Mouse (Mus musculus) embryonic facial prominence, embryonic 11.5 days (tissue): ENCODE data around the gene Cnot1. TPM values are rescaled to one million over a fixed set of nuclear protein-coding genes. Genes with fewer than 3 reads are reported as not detected.

ENCODE experiments used
- ATAC-seq: fragments of 200-750 bp; cut with Nextera tagmentation; replicated peaks from 2 replicates; pipeline ENCODE4 v1.8.0; 2017; ENCODE audit warnings: low read depth; ENCODE audit not compliant: insufficient number of reproducible peaks, low FRiP score, low TSS enrichment
- DNase-seq: peaks from one replicate; pipeline ENCODE4 v3.0.0-alpha.2; 2015; ENCODE audit warnings: low spot score
- H3K27ac ChIP-seq: fragments of 300-500 bp; sonication (generic); replicated peaks from 2 replicates; pipeline ENCODE4 v1.5.1; 2014; ENCODE audit warnings: mild to moderate bottlenecking, low read depth, low read length, control low read depth
- H3K27me3 ChIP-seq: fragments of 300-500 bp; sonication (generic); 2 replicates; pipeline ENCODE4 v1.6.1; 2014; ENCODE audit warnings: mild to moderate bottlenecking, low read length, moderate library complexity, mixed read lengths; ENCODE audit not compliant: control insufficient read depth, insufficient read depth
- H3K36me3 ChIP-seq: fragments of 300-500 bp; sonication (generic); replicated peaks from 2 replicates; pipeline ENCODE4 v1.6.1; 2014; ENCODE audit warnings: low read depth, mild to moderate bottlenecking, low read length, moderate library complexity, mixed read lengths; ENCODE audit not compliant: control insufficient read depth, insufficient read depth
- H3K4me1 ChIP-seq: fragments of 300-500 bp; sonication (generic); 2 replicates; pipeline ENCODE4 v1.6.1; 2014; ENCODE audit warnings: low read length, mixed read lengths; ENCODE audit not compliant: control insufficient read depth, insufficient read depth
- H3K4me2 ChIP-seq: fragments of 300-500 bp; sonication (generic); 2 replicates; pipeline ENCODE4 v1.6.1; 2014; ENCODE audit warnings: low read depth, mild to moderate bottlenecking, control low read depth, low read length, moderate library complexity
- H3K4me3 ChIP-seq: fragments of 300-500 bp; sonication (generic); 2 replicates; pipeline ENCODE4 v1.5.1; 2014; ENCODE audit warnings: low read depth, low read length, control low read depth
- H3K9ac ChIP-seq: fragments of 300-500 bp; sonication (generic); replicated peaks from 2 replicates; pipeline ENCODE4 v1.6.1; 2014; ENCODE audit warnings: mild to moderate bottlenecking, control low read depth, low read length
- H3K9me3 ChIP-seq: fragments of 300-500 bp; sonication (generic); replicated peaks from 2 replicates; pipeline ENCODE4 v1.6.1; 2016; ENCODE audit warnings: mild to moderate bottlenecking, low read length, inconsistent platforms, mixed read lengths; ENCODE audit not compliant: control insufficient read depth
- WGBS: fragments of 180-500 bp; shearing (Covaris S2); extraction: QIAGEN DNeasy Blood & Tissue Kit; methylation state at CpG from one replicate; pipeline ENCODE4 v1.1.7; 2014; 5-methylcytosine and 5-hydroxymethylcytosine counted together
- polyA plus RNA-seq: library from polyadenylated mRNA; unstranded; fragments of >200 nt; fragmentation: Nextera tagmentation; extraction: Ambion mirVana; gene quantifications from 2 replicates; pipeline ENCODE4 v1.2.1, GENCODE M21; 2014

Cnot1 gene
- polyA plus RNA-seq, 1 experiment from 2014 or later: 119 TPM

DNA sequence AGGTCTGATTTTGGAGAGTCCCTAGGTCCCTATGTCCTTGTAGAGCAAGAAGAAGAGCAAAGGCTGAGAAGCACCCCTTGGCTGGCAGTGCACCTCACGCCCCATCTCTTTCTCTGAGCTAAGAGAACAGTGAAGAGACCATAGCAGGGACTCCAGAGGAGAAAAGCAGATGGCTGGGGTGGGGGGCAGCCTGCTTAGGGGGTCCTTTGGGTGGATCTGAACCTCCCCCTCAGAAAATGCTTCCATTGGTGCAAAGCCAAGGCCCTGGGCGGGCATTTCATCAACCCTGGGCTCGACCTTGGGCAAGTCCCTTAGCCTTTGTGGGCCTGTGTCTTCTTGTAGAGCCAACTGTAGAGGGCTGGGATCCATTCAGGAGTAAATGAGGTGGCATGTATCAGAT is 102.7 kb downstream of the Cnot1 start:
- ATAC-seq: no peak
- no peaks in the 10 kb centered on the region for H3K27me3 ChIP-seq
- no peak overlapping the region for H3K9ac ChIP-seq
- DNase-seq: no peak
- H3K4me2 ChIP-seq: no peak overlapping the region
- H3K4me1 ChIP-seq: no peaks in the 10 kb centered on the region
- H3K27ac ChIP-seq: no peak overlapping the region
- no peaks in the 10 kb centered on the region for H3K36me3 ChIP-seq
- H3K9me3 ChIP-seq: no peaks in the 10 kb centered on the region
- 88% methylated on average over 3 of the region's 3 CpGs for WGBS
- no peak overlapping the region for H3K4me3 ChIP-seq

DNA sequence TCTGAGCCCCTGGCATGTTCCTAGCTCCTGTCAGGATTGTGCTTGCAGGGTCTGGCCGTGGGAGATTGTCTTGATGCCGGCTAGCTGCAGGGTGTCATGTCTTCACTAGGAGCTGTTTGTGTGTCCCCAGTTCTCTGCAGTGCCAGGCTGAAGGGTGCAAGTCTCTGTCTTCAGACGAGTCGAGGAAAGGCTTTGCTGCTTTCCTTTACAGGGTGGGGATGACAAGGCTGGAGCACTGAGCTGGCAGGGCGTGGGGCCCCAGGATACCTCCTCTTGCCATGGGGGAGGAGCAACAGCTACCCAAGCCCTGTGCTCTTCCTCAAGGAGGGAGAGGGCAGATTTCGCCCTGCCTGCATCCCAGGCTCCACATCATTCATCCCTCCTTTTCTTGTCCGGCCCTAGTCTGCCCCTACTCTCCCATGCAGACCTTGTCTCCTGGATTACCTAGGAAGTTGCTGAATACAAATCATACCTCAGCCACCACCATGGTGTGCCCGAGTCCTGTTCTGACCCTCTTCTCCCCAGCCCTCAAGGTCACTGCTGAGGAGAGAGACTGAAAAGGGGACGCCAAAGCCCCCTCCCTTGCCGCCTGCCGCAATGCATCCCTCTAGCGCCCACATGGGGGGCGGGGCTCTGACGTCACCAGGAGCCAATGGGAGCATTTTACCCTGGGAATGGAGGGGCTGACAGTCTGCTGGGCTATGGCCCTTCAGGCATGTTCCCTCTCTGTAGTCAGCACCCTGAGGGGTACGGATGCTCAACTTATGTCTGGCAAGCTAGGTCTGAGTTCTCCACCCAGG is 103.6 kb downstream of the Cnot1 start:
- H3K4me2 ChIP-seq: peak overlapping the region; percentile 88
- no peaks in the 10 kb centered on the region for H3K9me3 ChIP-seq
- H3K9ac ChIP-seq: peak overlapping the region; percentile 59
- no peaks in the 10 kb centered on the region for H3K4me1 ChIP-seq
- H3K27me3 ChIP-seq: no peaks in the 10 kb centered on the region; the same call in 1 of the 2 replicates
- H3K4me3 ChIP-seq: peak overlapping the region; percentile 61
- no peaks in the 10 kb centered on the region for H3K36me3 ChIP-seq
- 3% methylated on average over 15 of the region's 15 CpGs for WGBS
- DNase-seq: peak; percentile 79
- ATAC-seq: peak; percentile 20
- H3K27ac ChIP-seq: no peak overlapping the region

DNA sequence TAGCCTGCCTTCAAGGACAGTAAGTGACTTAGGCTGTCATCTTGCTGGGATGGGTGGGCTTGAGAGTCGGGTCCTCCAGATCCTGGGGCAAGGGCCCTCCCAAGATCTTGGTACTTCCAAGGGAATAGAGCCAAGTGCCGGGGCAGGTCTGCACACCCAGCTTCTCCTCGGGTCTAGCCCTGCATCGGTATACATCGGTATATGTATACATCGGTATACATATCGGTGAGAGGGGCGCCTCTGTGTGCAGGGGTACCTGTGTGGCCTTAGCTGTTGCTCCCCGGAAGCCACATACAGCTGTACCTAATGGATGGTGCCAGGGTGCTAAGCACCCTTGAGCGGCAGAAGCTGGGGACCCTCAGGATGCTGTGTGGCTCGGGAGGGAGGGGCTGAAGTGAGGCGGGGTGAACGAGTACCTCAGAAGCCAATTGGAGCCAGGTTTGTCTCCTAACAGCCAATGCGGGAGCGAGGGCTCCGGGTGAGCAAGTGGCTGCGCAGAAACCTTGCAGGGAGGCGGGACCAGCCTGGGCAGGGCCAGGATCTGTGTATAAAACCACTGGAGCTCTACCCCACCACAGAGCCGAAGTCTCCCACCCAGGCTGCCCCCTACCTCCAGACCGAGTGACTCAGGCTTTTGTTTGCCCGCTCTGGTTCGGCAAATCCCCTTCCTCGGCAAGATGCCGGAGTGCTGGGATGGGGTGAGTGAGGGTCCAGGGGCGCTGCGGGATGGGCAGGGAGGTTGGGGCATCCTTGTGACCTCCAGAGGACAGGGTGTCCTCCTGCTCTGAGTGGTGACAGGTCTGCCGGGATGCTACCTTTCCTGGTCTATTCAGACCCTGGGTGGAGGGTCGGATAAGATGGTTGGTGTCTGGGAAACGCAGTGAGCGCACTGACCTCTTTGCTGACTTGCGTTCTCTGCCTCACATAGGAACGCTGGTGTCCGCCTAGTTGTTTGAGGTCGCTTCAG is 104.5 kb downstream of the Cnot1 start:
- DNase-seq: peak; percentile 95
- Histone ChIP-seq H3K4me3 (peak overlapping the region; percentile 61), H3K27me3 (no peaks in the 10 kb centered on the region; the same call in 1 of the 2 replicates), H3K4me1 (no peaks in the 10 kb centered on the region), H3K36me3 (no peaks in the 10 kb centered on the region), H3K9me3 (no peaks in the 10 kb centered on the region), H3K9ac (peak overlapping the region; percentile 59), H3K4me2 (peak overlapping the region; percentile 88), H3K27ac (no peak overlapping the region)
- WGBS: 4% methylated on average over 34 of the region's 34 CpGs
- ATAC-seq: peak; percentile 94

DNA sequence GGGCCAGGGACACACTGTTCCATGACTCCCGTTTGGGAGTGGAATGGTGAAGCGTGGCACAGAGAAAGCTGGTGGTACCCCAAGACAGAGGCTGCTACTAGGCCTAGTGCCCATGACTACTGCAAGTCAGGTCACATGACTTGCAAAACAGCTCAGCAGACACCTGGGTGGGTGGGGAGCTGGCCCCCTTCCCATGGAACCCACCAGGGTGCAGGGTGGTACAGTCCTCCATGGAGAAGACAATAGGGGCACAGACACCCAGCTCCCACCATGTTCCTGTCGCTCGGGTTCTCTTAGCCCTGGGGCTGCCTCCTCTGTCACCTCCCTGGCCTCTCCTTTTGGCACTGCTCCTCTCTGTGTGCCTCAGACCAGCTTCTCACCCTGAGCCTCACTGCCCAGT is 105.5 kb downstream of the Cnot1 start:
- H3K27ac ChIP-seq: no peak overlapping the region
- H3K9ac ChIP-seq: no peak overlapping the region
- no peak overlapping the region for H3K4me2 ChIP-seq
- H3K4me3 ChIP-seq: no peak overlapping the region
- no peak for ATAC-seq
- DNase-seq: no peak
- H3K27me3 ChIP-seq: no peaks in the 10 kb centered on the region; the same call in none of the 2 replicates
- no peaks in the 10 kb centered on the region for H3K36me3 ChIP-seq
- no peaks in the 10 kb centered on the region for H3K9me3 ChIP-seq
- H3K4me1 ChIP-seq: no peaks in the 10 kb centered on the region
- 75% methylated on average over 4 of the region's 4 CpGs for WGBS

DNA sequence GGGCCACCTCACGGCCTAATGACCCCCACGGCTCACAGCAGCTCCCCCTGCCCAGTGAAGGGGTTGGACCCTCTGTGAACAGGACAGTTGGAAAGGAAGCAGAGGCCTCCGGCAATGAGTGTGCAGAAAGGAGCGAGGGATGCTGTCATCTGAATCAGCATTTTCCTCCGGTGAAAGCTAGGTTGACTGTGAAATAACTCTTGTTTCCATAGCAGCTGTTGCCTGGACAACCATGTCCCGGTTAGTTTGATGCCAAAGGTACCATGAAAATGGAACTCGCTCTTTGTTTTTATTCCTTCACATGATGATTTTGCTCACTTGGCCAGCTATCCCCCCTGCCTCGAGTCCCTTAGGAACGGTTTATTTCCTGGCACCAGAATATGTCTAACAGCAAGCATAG is 107.0 kb downstream of the Cnot1 start:
- Histone ChIP-seq H3K4me2 (no peak overlapping the region), H3K4me3 (no peak overlapping the region), H3K4me1 (no peaks in the 10 kb centered on the region), H3K27ac (no peak overlapping the region), H3K9ac (no peak overlapping the region), H3K36me3 (no peaks in the 10 kb centered on the region), H3K9me3 (no peaks in the 10 kb centered on the region), H3K27me3 (no peaks in the 10 kb centered on the region; the same call in none of the 2 replicates)
- DNase-seq (no peak), ATAC-seq (no peak)
- WGBS: 70% methylated on average over 9 of the region's 9 CpGs

DNA sequence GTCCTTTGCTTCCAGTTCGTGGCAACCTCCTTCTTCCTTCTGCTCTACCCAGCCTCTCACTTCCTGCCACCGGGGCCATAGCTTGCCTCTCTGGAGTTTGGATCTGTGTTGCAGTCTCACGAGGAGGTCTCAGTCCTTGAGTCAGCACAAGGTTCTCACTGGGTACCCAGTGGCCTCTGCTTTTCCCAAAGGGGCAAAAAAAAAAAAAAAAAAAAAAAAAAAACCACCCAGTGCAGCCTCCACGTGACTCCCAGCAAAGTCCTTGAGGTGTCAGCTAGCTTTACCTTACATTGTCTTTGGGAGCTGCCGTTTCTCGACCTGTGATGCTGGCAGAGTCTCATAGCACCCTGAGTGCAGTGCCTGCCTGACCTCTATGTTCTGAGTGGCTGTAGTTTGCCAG is 109.1 kb downstream of the Cnot1 start:
- Histone ChIP-seq H3K4me1 (no peaks in the 10 kb centered on the region), H3K27me3 (no peaks in the 10 kb centered on the region; the same call in none of the 2 replicates), H3K9me3 (no peaks in the 10 kb centered on the region), H3K36me3 (no peaks in the 10 kb centered on the region), H3K27ac (no peak overlapping the region), H3K4me3 (no peak overlapping the region), H3K9ac (no peak overlapping the region), H3K4me2 (no peak overlapping the region)
- no peak for ATAC-seq
- DNase-seq: no peak
- WGBS: 40% methylated on average over 6 of the region's 6 CpGs

DNA sequence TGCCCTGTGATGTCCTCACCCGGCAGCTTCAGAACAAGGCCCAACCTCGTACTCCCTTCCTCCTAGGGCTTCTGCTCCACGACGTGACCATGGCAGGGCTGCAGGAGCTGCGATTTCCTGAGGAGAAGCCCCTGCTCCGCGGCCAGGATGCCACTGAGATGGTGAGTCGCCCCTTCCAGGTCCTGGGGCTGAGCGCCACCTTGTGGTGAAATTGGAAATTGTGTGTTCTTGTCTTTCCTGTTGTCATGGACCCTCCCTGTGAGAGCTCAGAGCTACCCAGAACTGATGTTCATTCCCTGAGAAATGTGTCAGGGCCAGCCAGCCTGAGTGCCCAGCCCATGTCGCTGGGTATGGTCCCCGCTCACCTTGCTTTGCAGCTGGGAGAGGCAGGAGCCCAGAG is 110.1 kb downstream of the Cnot1 start:
- DNase-seq (peak; percentile 95), ATAC-seq (peak; percentile 31; the same call in 1 of the 2 replicates)
- Histone ChIP-seq H3K4me3 (no peak overlapping the region), H3K4me1 (no peaks in the 10 kb centered on the region), H3K27me3 (no peaks in the 10 kb centered on the region; the same call in none of the 2 replicates), H3K9ac (no peak overlapping the region), H3K36me3 (no peaks in the 10 kb centered on the region), H3K4me2 (no peak overlapping the region), H3K9me3 (no peaks in the 10 kb centered on the region), H3K27ac (no peak overlapping the region)
- WGBS: 2% methylated on average over 11 of the region's 11 CpGs
